Mouse (Mus musculus): ENCODE data around the gene Mrpl42. TPM values are rescaled to one million over a fixed set of nuclear protein-coding genes. Genes with fewer than 3 reads are reported as not detected.

Mrpl42 gene
- 161 TPM for polyA plus RNA-seq (2017; shearing (Covaris generic))

GRCm38 (mm10) chr10:95501463-95502081 is at the start of gene Mrpl42:
Mrpl42 (minus strand) TSS chr10:95501940.

GRCm38 (mm10) chr10:95514656-95515292 is 13.0 kb upstream of the Mrpl42 start, which contains the start of gene Ube2n:
Ube2n (plus strand) TSS chr10:95515145.

Other genes starting within 250 kb of the Mrpl42 start
- 29.8 TPM for gene Cradd, start 177.8 kb downstream of the Mrpl42 start, polyA plus RNA-seq (2017; shearing (Covaris generic))
- gene Socs2, start 84.8 kb downstream of the Mrpl42 start, polyA plus RNA-seq (2017; shearing (Covaris generic)), result 92.7 TPM
- gene Ube2n, start 13.2 kb upstream of the Mrpl42 start, polyA plus RNA-seq (2017; shearing (Covaris generic)), result 341 TPM
- gene Nudt4, start 62.2 kb upstream of the Mrpl42 start, polyA plus RNA-seq (2017; shearing (Covaris generic)), result 7.5 TPM
- gene Anapc15-ps, start 171.5 kb upstream of the Mrpl42 start, polyA plus RNA-seq (2017; shearing (Covaris generic)), result not detected

All from inflammation-experienced regulatory T-cells, adult 16 weeks (primary cell).